ENCODE assay signal across 8 mouse cellular contexts in genomic region chr19:5474281-5475068, GRCm38 (mm10). TPM values are rescaled to one million over a fixed set of nuclear protein-coding genes. Genes with fewer than 3 reads are reported as not detected.
DNase-seq lines count a peak whose midpoint lies in the region; ATAC-seq and TF ChIP-seq lines count a peak whose summit lies in the region.

No protein-coding gene starts in this region.

- H3K4me2 ChIP-seq in heart, embryonic 16.5 days (ENCODE audit: low read depth, low read length): peak overlapping the region; percentile 97
- peak overlapping the region; percentile 92 for H3K4me2 ChIP-seq in limb, embryonic 13.5 days (replicated peaks)

- TF ChIP-seq POLR2A in ES-Bruce4 (IDR thresholded peaks at IDR 0.05; ENCODE audit: insufficient read depth, low read length): no peak

- no peaks in the 10 kb centered on the region for H3K4me1 ChIP-seq in ES-Bruce4 (ENCODE audit: control insufficient read depth, insufficient read depth, low read length)
- peaks cover 8% of the 10 kb centered on the region for H3K4me1 ChIP-seq in heart, embryonic 16.5 days (ENCODE audit: control insufficient read depth, insufficient read depth, low read length)
- H3K4me1 ChIP-seq in limb, embryonic 13.5 days: peaks cover 30% of the 10 kb centered on the region

- ATAC-seq in heart, embryonic 16.5 days (replicated peaks; ENCODE audit: extremely low read depth, insufficient read depth, low FRiP score): peak; percentile 59
- peak; percentile 52 for ATAC-seq in limb, embryonic 13.5 days (ENCODE audit: low FRiP score, low read depth)
- ATAC-seq in monocyte, adult 5-6 weeks (replicated peaks; ENCODE audit: insufficient number of reproducible peaks, low FRiP score, low TSS enrichment, poor library complexity, severe bottlenecking): no peak

- no peak for TF ChIP-seq EP300 in ES-Bruce4 (IDR thresholded peaks at IDR 0.05; ENCODE audit: insufficient read depth, low read depth, low read length)

- H3K36me3 ChIP-seq in ES-Bruce4 (ENCODE audit: control insufficient read depth, insufficient read depth, low read length, poor library complexity, severe bottlenecking): no peaks in the 10 kb centered on the region
- no peaks in the 10 kb centered on the region; the same call in 1 of the 2 replicates for H3K36me3 ChIP-seq in heart, embryonic 16.5 days (ENCODE audit: control insufficient read depth, insufficient read depth)
- peaks cover 28% of the 10 kb centered on the region for H3K36me3 ChIP-seq in limb, embryonic 13.5 days

- no peaks in the 10 kb centered on the region for H3K27me3 ChIP-seq in ES-Bruce4 (ENCODE audit: control insufficient read depth, insufficient read depth, low read length, poor library complexity, severe bottlenecking)
- H3K27me3 ChIP-seq in heart, embryonic 16.5 days (ENCODE audit: control insufficient read depth, insufficient read depth, low read length): no peaks in the 10 kb centered on the region
- H3K27me3 ChIP-seq in limb, embryonic 13.5 days: no peaks in the 10 kb centered on the region

- peak overlapping the region; percentile 65 for H3K9ac ChIP-seq in ES-Bruce4 (ENCODE audit: low read depth, poor library complexity, severe bottlenecking)
- H3K9ac ChIP-seq in heart, embryonic 16.5 days (ENCODE audit: low read length): peak overlapping the region; percentile 90
- peak overlapping the region; percentile 90 for H3K9ac ChIP-seq in limb, embryonic 13.5 days

- peak overlapping the region; percentile 60 for H3K4me3 ChIP-seq in ES-Bruce4 (ENCODE audit: low read depth, low read length)
- peak overlapping the region; percentile 72 for H3K4me3 ChIP-seq in heart, embryonic 16.5 days (ENCODE audit: low read length)
- peak overlapping the region; percentile 72 for H3K4me3 ChIP-seq in limb, embryonic 13.5 days

- H3K27ac ChIP-seq in ES-Bruce4 (ENCODE audit: insufficient read depth, low read length): no peak overlapping the region
- H3K27ac ChIP-seq in heart, embryonic 16.5 days (ENCODE audit: low read length): peak overlapping the region; percentile 86
- H3K27ac ChIP-seq in limb, embryonic 13.5 days: peak overlapping the region; percentile 90

- TF ChIP-seq CTCF in ES-Bruce4 (IDR thresholded peaks at IDR 0.05; ENCODE audit: low read depth, low read length): no peak

- peak; percentile 52 to 60 for DNase-seq in adrenal gland, adult 18-20 months (ENCODE audit: low spot score in 2 of 2)
- DNase-seq in adrenal gland, postnatal 4 days (ENCODE audit: low spot score in 2 of 2): no peak
- peak; percentile 74 for DNase-seq in embryo, embryonic 11 days
- peak; percentile 67 for DNase-seq in neural tube, embryonic 10.5 days (ENCODE audit: extremely low spot score, low spot score)

- under 1% methylated on average over 47 of the region's 68 CpGs for WGBS in heart, embryonic 16.5 days
- WGBS in limb, embryonic 13.5 days: under 1% methylated on average over 65 of the region's 68 CpGs

- no peaks in the 10 kb centered on the region for H3K9me3 ChIP-seq in ES-Bruce4 (replicated peaks; ENCODE audit: control insufficient read depth, insufficient read depth, low read length, poor library complexity, severe bottlenecking)
- H3K9me3 ChIP-seq in heart, embryonic 16.5 days (replicated peaks; ENCODE audit: control insufficient read depth, low read length): no peaks in the 10 kb centered on the region
- no peaks in the 10 kb centered on the region for H3K9me3 ChIP-seq in limb, embryonic 13.5 days

RNA-seq across cellular contexts. Expression of gene Efemp2, which starts 0.7 kb away (rescaled TPM):
- 10 to 100 TPM; 56.9 to 91.1 TPM for total RNA-seq in adrenal gland, adult 18-20 months (2021)
- total RNA-seq in adrenal gland, postnatal 4 days (2021): 10 to 100 TPM; 80.0 to 88.0 TPM
- 21.5 and 24.6 TPM in 2 replicates for polyA plus RNA-seq in ES-Bruce4 (2011; ENCODE audit: insufficient read depth, insufficient read length, low read depth, missing spikeins)
- 62.7 and 76.1 TPM in 2 replicates for polyA plus RNA-seq in heart, embryonic 16.5 days (2015; fragmentation: Nextera tagmentation; extraction: Ambion mirVana)
- 209 and 216 TPM in 2 replicates for polyA plus RNA-seq in limb, embryonic 13.5 days (2015; fragmentation: Nextera tagmentation; extraction: Ambion mirVana)
- total RNA-seq in monocyte, adult 5-6 weeks (2017): 2.0 to 5.9 TPM in 2 of 3 replicates, not detected in the other

RNA-seq across cellular contexts. Expression of gene Ctsw, which starts 6.2 kb away (rescaled TPM):
- total RNA-seq in adrenal gland, adult 18-20 months (2021): 1 to 10 TPM; 1.0 to 2.1 TPM
- 1 to 10 TPM in 1 of 2 experiments, under 1 TPM in 1; 0.67 to 1.3 TPM for total RNA-seq in adrenal gland, postnatal 4 days (2021)
- 1.2 and 1.6 TPM in 2 replicates for polyA plus RNA-seq in ES-Bruce4 (2011; ENCODE audit: insufficient read depth, insufficient read length, low read depth, missing spikeins)
- 3.1 and 7.4 TPM in 2 replicates for polyA plus RNA-seq in heart, embryonic 16.5 days (2015; fragmentation: Nextera tagmentation; extraction: Ambion mirVana)
- polyA plus RNA-seq in limb, embryonic 13.5 days (2015; fragmentation: Nextera tagmentation; extraction: Ambion mirVana): 1.7 and 2.3 TPM in 2 replicates
- total RNA-seq in monocyte, adult 5-6 weeks (2017): 113 to 416 TPM (median 150 TPM) in 3 replicates

RNA-seq across cellular contexts. Expression of gene Mus81, which starts 13.7 kb away (rescaled TPM):
- 10 to 100 TPM; 25.1 to 35.8 TPM for total RNA-seq in adrenal gland, adult 18-20 months (2021)
- 10 to 100 TPM; 24.9 to 29.8 TPM for total RNA-seq in adrenal gland, postnatal 4 days (2021)
- polyA plus RNA-seq in ES-Bruce4 (2011; ENCODE audit: insufficient read depth, insufficient read length, low read depth, missing spikeins): 14.4 and 19.6 TPM in 2 replicates
- polyA plus RNA-seq in heart, embryonic 16.5 days (2015; fragmentation: Nextera tagmentation; extraction: Ambion mirVana): 50.1 and 52.9 TPM in 2 replicates
- polyA plus RNA-seq in limb, embryonic 13.5 days (2015; fragmentation: Nextera tagmentation; extraction: Ambion mirVana): 40.5 and 42.8 TPM in 2 replicates
- total RNA-seq in monocyte, adult 5-6 weeks (2017): 8.7 to 20.2 TPM (median 11.6 TPM) in 3 replicates

RNA-seq across cellular contexts. Expression of gene Fibp, which starts 14.1 kb away (rescaled TPM):
- total RNA-seq in adrenal gland, adult 18-20 months (2021): 10 to 100 TPM; 75.0 to 82.0 TPM
- total RNA-seq in adrenal gland, postnatal 4 days (2021): 100 to 1,000 TPM; 134 to 137 TPM
- 37.7 and 47.6 TPM in 2 replicates for polyA plus RNA-seq in ES-Bruce4 (2011; ENCODE audit: insufficient read depth, insufficient read length, low read depth, missing spikeins)
- polyA plus RNA-seq in heart, embryonic 16.5 days (2015; fragmentation: Nextera tagmentation; extraction: Ambion mirVana): 108 TPM in 2 replicates
- 129 and 131 TPM in 2 replicates for polyA plus RNA-seq in limb, embryonic 13.5 days (2015; fragmentation: Nextera tagmentation; extraction: Ambion mirVana)
- total RNA-seq in monocyte, adult 5-6 weeks (2017): 71.3 to 104 TPM (median 95.3 TPM) in 3 replicates

RNA-seq across cellular contexts. Expression of gene Cfl1, which starts 15.8 kb away (rescaled TPM):
- total RNA-seq in adrenal gland, adult 18-20 months (2021): 100 to 1,000 TPM; 689 to 693 TPM
- 100 to 1,000 TPM; 789 to 859 TPM for total RNA-seq in adrenal gland, postnatal 4 days (2021)
- polyA plus RNA-seq in ES-Bruce4 (2011; ENCODE audit: insufficient read depth, insufficient read length, low read depth, missing spikeins): 878 and 879 TPM in 2 replicates
- polyA plus RNA-seq in heart, embryonic 16.5 days (2015; fragmentation: Nextera tagmentation; extraction: Ambion mirVana): 1,696 and 1,829 TPM in 2 replicates
- 2,537 and 2,628 TPM in 2 replicates for polyA plus RNA-seq in limb, embryonic 13.5 days (2015; fragmentation: Nextera tagmentation; extraction: Ambion mirVana)
- 931 to 1,266 TPM (median 1,127 TPM) in 3 replicates for total RNA-seq in monocyte, adult 5-6 weeks (2017)

Comparison
In these comparisons a context has a peak if more than half of its experiments do, and no peak if none do; other contexts are left out.
1. DNase-seq: peak in adrenal gland, adult 18-20 months (2 of 2), embryo, embryonic 11 days (single experiment) and neural tube, embryonic 10.5 days (single experiment); none in adrenal gland, postnatal 4 days (0 of 2).
2. RNA of gene Ctsw, which starts 6.2 kb away (total RNA-seq): 113 to 416 TPM in monocyte, adult 5-6 weeks; 1.0 to 2.1 TPM in adrenal gland, adult 18-20 months and 0.67 to 1.3 TPM in adrenal gland, postnatal 4 days; every median in the first group is over 10 times any median in the second.
3. Peak in every context shown above with its lines, with median percentiles within 50 percentile points of each other: H3K4me3 ChIP-seq and H3K9ac ChIP-seq.